In genomic region chr12:71290460-71290859, GRCm38 (mm10) we compare ENCODE assay signal across 16 mouse cellular contexts. TPM values are rescaled to one million over a fixed set of nuclear protein-coding genes. Genes with fewer than 3 reads are reported as not detected.
DNase-seq lines count a peak whose midpoint lies in the region; ATAC-seq lines count a peak whose summit lies in the region.
"Had no signal": no experiment of that assay in that cellular context is flagged by ENCODE, and none has a peak within 500 bp of the region (broad histone marks: within the 10 kb centered on the region; RNA-seq: fewer than 3 reads in every experiment).

No protein-coding gene starts in this region.

- H3K9me3 ChIP-seq in kidney, embryonic 14.5 days (ENCODE audit: control insufficient read depth, low read length): no peaks in the 10 kb centered on the region
- H3K9me3 ChIP-seq in embryonic facial prominence, embryonic 10.5 days: no peaks in the 10 kb centered on the region
- no peaks in the 10 kb centered on the region for H3K9me3 ChIP-seq in forebrain, embryonic 16.5 days (ENCODE audit: control insufficient read depth, low read length)
- no peaks in the 10 kb centered on the region for H3K9me3 ChIP-seq in midbrain, embryonic 16.5 days (replicated peaks; ENCODE audit: control insufficient read depth, low read length, poor library complexity, severe bottlenecking)
- H3K9me3 ChIP-seq: embryonic facial prominence, embryonic 12.5 days; heart, embryonic 10.5 days; limb, embryonic 10.5 days had no signal

- no peak overlapping the region for H3K27ac ChIP-seq in kidney, embryonic 14.5 days (ENCODE audit: low read depth, low read length)
- peak overlapping the region; percentile 30; the same call in 1 of the 2 replicates for H3K27ac ChIP-seq in embryonic facial prominence, embryonic 10.5 days (replicated peaks)
- no peak overlapping the region for H3K27ac ChIP-seq in forebrain, embryonic 16.5 days (ENCODE audit: low read length)
- H3K27ac ChIP-seq in midbrain, embryonic 16.5 days (ENCODE audit: low read length): no peak overlapping the region
- H3K27ac ChIP-seq: embryonic facial prominence, embryonic 12.5 days; heart, embryonic 10.5 days; limb, embryonic 10.5 days; stomach, postnatal 0 days had no signal

- no peaks in the 10 kb centered on the region for H3K36me3 ChIP-seq in kidney, embryonic 14.5 days (ENCODE audit: control insufficient read depth, insufficient read depth, low read length)
- no peaks in the 10 kb centered on the region for H3K36me3 ChIP-seq in embryonic facial prominence, embryonic 10.5 days (replicated peaks)
- no peaks in the 10 kb centered on the region for H3K36me3 ChIP-seq in forebrain, embryonic 16.5 days (ENCODE audit: control insufficient read depth, insufficient read depth)
- H3K36me3 ChIP-seq in midbrain, embryonic 16.5 days (ENCODE audit: control insufficient read depth, insufficient read depth, low read length): no peaks in the 10 kb centered on the region
- H3K36me3 ChIP-seq: embryonic facial prominence, embryonic 12.5 days; heart, embryonic 10.5 days; limb, embryonic 10.5 days had no signal

- H3K27me3 ChIP-seq in kidney, embryonic 14.5 days (ENCODE audit: control insufficient read depth, insufficient read depth, low read length): no peaks in the 10 kb centered on the region
- no peaks in the 10 kb centered on the region for H3K27me3 ChIP-seq in embryonic facial prominence, embryonic 10.5 days (replicated peaks; ENCODE audit: low read depth, poor library complexity, severe bottlenecking)
- H3K27me3 ChIP-seq in forebrain, embryonic 16.5 days (replicated peaks; ENCODE audit: control insufficient read depth, insufficient read depth, low read length): no peaks in the 10 kb centered on the region
- H3K27me3 ChIP-seq in midbrain, embryonic 16.5 days (ENCODE audit: control insufficient read depth, insufficient read depth, low read depth, low read length): no peaks in the 10 kb centered on the region
- H3K27me3 ChIP-seq: embryonic facial prominence, embryonic 12.5 days had no signal

- no peak overlapping the region for H3K4me2 ChIP-seq in kidney, embryonic 14.5 days (replicated peaks; ENCODE audit: low read depth, low read length)
- no peak overlapping the region for H3K4me2 ChIP-seq in forebrain, embryonic 16.5 days (ENCODE audit: low read length)
- no peak overlapping the region for H3K4me2 ChIP-seq in midbrain, embryonic 16.5 days (ENCODE audit: low read length)
- H3K4me2 ChIP-seq: embryonic facial prominence, embryonic 12.5 days had no signal

- 66% methylated on average over 2 of the region's 2 CpGs for WGBS in kidney, embryonic 14.5 days
- WGBS in embryonic facial prominence, embryonic 10.5 days: 67% methylated on average over 2 of the region's 2 CpGs
- 48% methylated on average over 2 of the region's 2 CpGs for WGBS in forebrain, embryonic 16.5 days
- WGBS in midbrain, embryonic 16.5 days: 50% methylated on average over 2 of the region's 2 CpGs

- no peak overlapping the region for H3K9ac ChIP-seq in kidney, embryonic 14.5 days (ENCODE audit: low read depth, low read length)
- no peak overlapping the region for H3K9ac ChIP-seq in forebrain, embryonic 16.5 days (replicated peaks; ENCODE audit: low read depth, low read length)
- no peak overlapping the region for H3K9ac ChIP-seq in midbrain, embryonic 16.5 days (ENCODE audit: low read depth, low read length)
- H3K9ac ChIP-seq: embryonic facial prominence, embryonic 12.5 days had no signal

- peak; percentile 51; the same call in 1 of the 2 replicates for ATAC-seq in kidney, embryonic 14.5 days (ENCODE audit: low FRiP score, low TSS enrichment)
- peak; percentile 66 for ATAC-seq in forebrain, embryonic 16.5 days
- ATAC-seq in midbrain, embryonic 16.5 days: peak; percentile 54
- ATAC-seq in CD4-positive, CD25-positive, alpha-beta regulatory T cell, adult 4 months: no peak

- H3K4me3 ChIP-seq in kidney, embryonic 14.5 days (ENCODE audit: low read length): no peak overlapping the region
- H3K4me3 ChIP-seq in embryonic facial prominence, embryonic 10.5 days: no peak overlapping the region
- no peak overlapping the region for H3K4me3 ChIP-seq in forebrain, embryonic 16.5 days (replicated peaks; ENCODE audit: low read length)
- no peak overlapping the region for H3K4me3 ChIP-seq in midbrain, embryonic 16.5 days (ENCODE audit: low read depth, low read length)
- H3K4me3 ChIP-seq: embryonic facial prominence, embryonic 12.5 days; heart, embryonic 10.5 days; limb, embryonic 10.5 days had no signal

- H3K4me1 ChIP-seq in kidney, embryonic 14.5 days (ENCODE audit: control insufficient read depth, insufficient read depth, low read length): peaks cover 10% of the 10 kb centered on the region
- H3K4me1 ChIP-seq in embryonic facial prominence, embryonic 10.5 days: peaks cover 28% of the 10 kb centered on the region
- H3K4me1 ChIP-seq in forebrain, embryonic 16.5 days (replicated peaks; ENCODE audit: control insufficient read depth, insufficient read depth, low read length): peaks cover 14% of the 10 kb centered on the region; the same call in 1 of the 2 replicates
- H3K4me1 ChIP-seq in midbrain, embryonic 16.5 days (ENCODE audit: control insufficient read depth, insufficient read depth, low read length): peaks cover 9% of the 10 kb centered on the region

- no peak for DNase-seq in kidney, adult 8-10 months
- no peak for DNase-seq in embryonic facial prominence, embryonic 10.5 days (ENCODE audit: low spot score)
- no peak for DNase-seq in right cerebral cortex, postnatal 25 days
- DNase-seq: adrenal gland, adult 2 months; cerebellum, adult 8-10 months; kidney, adult 18-20 months; lung, adult 18-20 months; lung, postnatal 14 days had no signal

RNA-seq across cellular contexts. Expression of gene Dact1, which starts 19.2 kb away (rescaled TPM):
- 18.9 and 19.9 TPM in 2 replicates for polyA plus RNA-seq in kidney, embryonic 14.5 days (2014; fragmentation: Nextera tagmentation; extraction: Ambion mirVana)
- 15.9 and 20.0 TPM in 2 replicates for polyA plus RNA-seq in embryonic facial prominence, embryonic 10.5 days (2016; fragmentation: Nextera tagmentation; extraction: Ambion mirVana)
- 31.1 and 31.4 TPM in 2 replicates for polyA plus RNA-seq in forebrain, embryonic 16.5 days (2015; fragmentation: Nextera tagmentation; extraction: Ambion mirVana)
- polyA plus RNA-seq in midbrain, embryonic 16.5 days (2015; fragmentation: Nextera tagmentation; extraction: Ambion mirVana): 25.1 and 25.3 TPM in 2 replicates
- not detected for polyA plus RNA-seq in CD4-positive, CD25-positive, alpha-beta regulatory T cell, adult 4 months (2017; shearing (Covaris generic))

Comparison
In these comparisons a context has a peak if more than half of its experiments do, and no peak if none do; other contexts are left out.
1. RNA of gene Dact1, which starts 19.2 kb away (polyA plus RNA-seq): 31.1 to 31.4 TPM in forebrain, embryonic 16.5 days, 25.1 to 25.3 TPM in midbrain, embryonic 16.5 days, 15.9 to 20.0 TPM in embryonic facial prominence, embryonic 10.5 days and 18.9 to 19.9 TPM in kidney, embryonic 14.5 days; not detected in CD4-positive, CD25-positive, alpha-beta regulatory T cell, adult 4 months; every median in the first group is over 10 times any median in the second.